Mouse (Mus musculus) lung, postnatal 10 days (tissue): ENCODE data around the gene Ptpn22.

ENCODE experiments used
- DNase-seq: peaks from one replicate; pipeline ENCODE4 v3.0.0; 2021

Gene Ptpn22

GRCm38 (mm10) chr3:103859851-103860391 lies 326 bp downstream of the Ptpn22 start:
- DNase-seq: peak; percentile 51

GRCm38 (mm10) chr3:103862721-103863220 lies 3.2 kb downstream of the Ptpn22 start:
- no peak for DNase-seq

- no peak for DNase-seq
These were observed 4.6 kb downstream of the Ptpn22 start for GRCm38 (mm10) chr3:103864200-103864599.

- DNase-seq: no peak
These were observed 7.9 kb downstream of the Ptpn22 start for GRCm38 (mm10) chr3:103867424-103867971.

GRCm38 (mm10) chr3:103868008-103868407 lies 8.4 kb downstream of the Ptpn22 start:
- DNase-seq: no peak

GRCm38 (mm10) chr3:103872663-103873098 lies 13.1 kb downstream of the Ptpn22 start:
- DNase-seq: no peak

GRCm38 (mm10) chr3:103874329-103874728 lies 14.7 kb downstream of the Ptpn22 start:
- no peak for DNase-seq

- no peak for DNase-seq
These were observed 26.4 kb downstream of the Ptpn22 start for GRCm38 (mm10) chr3:103885946-103886345.

GRCm38 (mm10) chr3:103887581-103887980 lies 28.0 kb downstream of the Ptpn22 start:
- DNase-seq: peak; percentile 71

- DNase-seq: no peak
These were observed 33.8 kb downstream of the Ptpn22 start for GRCm38 (mm10) chr3:103893374-103893773.

- DNase-seq: peak; percentile 56
These were observed 45.1 kb downstream of the Ptpn22 start for GRCm38 (mm10) chr3:103904705-103905104.

- no peak for DNase-seq
These were observed 47.9 kb downstream of the Ptpn22 start for GRCm38 (mm10) chr3:103907335-103908030.

- DNase-seq: no peak
These were observed 49.2 kb downstream of the Ptpn22 start for GRCm38 (mm10) chr3:103908781-103909180.

- DNase-seq: no peak
These were observed 53.9 kb downstream of the Ptpn22 start for GRCm38 (mm10) chr3:103913451-103913961.

- DNase-seq: peak; percentile 98
These were observed 54.5 kb downstream of the Ptpn22 start, which contains the start of gene Rsbn1 for GRCm38 (mm10) chr3:103914010-103914669. Rsbn1 (plus strand) TSS chr3:103914120.

- DNase-seq: peak; percentile 51
These were observed 55.3 kb downstream of the Ptpn22 start for GRCm38 (mm10) chr3:103914732-103915508.

- DNase-seq: no peak
These were observed 55.9 kb downstream of the Ptpn22 start for GRCm38 (mm10) chr3:103915509-103915896.

- DNase-seq: no peak
These were observed 56.7 kb downstream of the Ptpn22 start for GRCm38 (mm10) chr3:103916205-103916838.

GRCm38 (mm10) chr3:103916839-103917237 lies 57.2 kb downstream of the Ptpn22 start:
- no peak for DNase-seq

GRCm38 (mm10) chr3:103920094-103920493 lies 60.5 kb downstream of the Ptpn22 start:
- no peak for DNase-seq

- no peak for DNase-seq
These were observed 65.7 kb downstream of the Ptpn22 start for GRCm38 (mm10) chr3:103925302-103925701.

- peak; percentile 19 for DNase-seq
These were observed 67.9 kb downstream of the Ptpn22 start for GRCm38 (mm10) chr3:103927511-103927910.
